Mouse (Mus musculus): Measurements from ENCODE around the gene Mt4. TPM values are rescaled to one million over a fixed set of nuclear protein-coding genes. Genes with fewer than 3 reads are reported as not detected.

The Mt4 gene
- polyA plus RNA-seq (2016; fragmentation: Nextera tagmentation; extraction: Ambion mirVana): not detected in 2 replicates

DNA sequence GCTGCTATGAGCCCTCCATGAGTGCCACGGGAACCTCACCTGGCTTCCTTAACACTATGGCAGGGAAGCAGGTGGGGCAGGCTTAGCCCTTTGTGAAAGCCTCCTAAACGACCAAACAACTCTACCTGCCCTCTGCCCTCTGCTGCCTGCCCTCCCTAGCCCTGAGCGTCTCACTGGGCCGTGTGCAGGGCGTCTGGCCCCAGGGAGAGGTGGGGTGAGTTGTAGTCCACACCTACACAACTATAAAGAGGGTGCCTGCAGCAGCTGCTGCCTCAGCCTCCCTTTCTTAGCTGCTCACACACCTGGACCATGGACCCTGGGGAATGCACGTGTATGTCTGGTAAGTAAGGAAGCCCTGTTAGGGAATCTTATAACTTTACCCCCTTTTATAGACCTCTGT is at the start of gene Mt4:
Mt4 (plus strand) TSS at position 265 of the 400 bp plus-strand sequence.
- no peaks in the 10 kb centered on the region for H3K4me1 ChIP-seq
- H3K27me3 ChIP-seq (ENCODE audit: low read depth, poor library complexity, severe bottlenecking): no peaks in the 10 kb centered on the region
- H3K9me3 ChIP-seq (replicated peaks): no peaks in the 10 kb centered on the region
- no peak within 1 kb of the TSS for H3K4me3 ChIP-seq
- H3K36me3 ChIP-seq: no peaks in the 10 kb centered on the region
- no peak within 1 kb of the TSS for H3K27ac ChIP-seq (replicated peaks)
- DNase-seq (ENCODE audit: low spot score): no peak
- 66% methylated on average over 6 of the region's 6 CpGs for WGBS

GRCm38 (mm10) chr8:94087964-94088363 is 49.0 kb upstream of the Mt4 start:
- 85% methylated on average over 9 of the region's 9 CpGs for whole genome bisulfite sequencing
- no peaks in the 10 kb centered on the region for H3K4me1 ChIP-seq

GRCm38 (mm10) chr8:94089715-94090114 is 47.3 kb upstream of the Mt4 start:
- H3K4me1 ChIP-seq: no peaks in the 10 kb centered on the region
- H3K27me3 ChIP-seq (ENCODE audit: low read depth, poor library complexity, severe bottlenecking): no peaks in the 10 kb centered on the region
- no peaks in the 10 kb centered on the region for H3K9me3 ChIP-seq (replicated peaks)
- DNase-seq (ENCODE audit: low spot score): no peak
- peaks cover 28% of the 10 kb centered on the region for H3K36me3 ChIP-seq
- H3K4me3 ChIP-seq: no peak overlapping the region
- no peak overlapping the region for H3K27ac ChIP-seq (replicated peaks)
- WGBS: 60% methylated on average over 6 of the region's 6 CpGs

More at GRCm38 (mm10) chr8:94087964-94088363, 49.0 kb upstream of the Mt4 start:
- DNase-seq (ENCODE audit: low spot score): no peak
- H3K9me3 ChIP-seq (replicated peaks): no peaks in the 10 kb centered on the region
- peaks cover 28% of the 10 kb centered on the region for H3K36me3 ChIP-seq
- H3K27ac ChIP-seq (replicated peaks): no peak overlapping the region
- H3K27me3 ChIP-seq (ENCODE audit: low read depth, poor library complexity, severe bottlenecking): no peaks in the 10 kb centered on the region
- no peak overlapping the region for H3K4me3 ChIP-seq

DNA sequence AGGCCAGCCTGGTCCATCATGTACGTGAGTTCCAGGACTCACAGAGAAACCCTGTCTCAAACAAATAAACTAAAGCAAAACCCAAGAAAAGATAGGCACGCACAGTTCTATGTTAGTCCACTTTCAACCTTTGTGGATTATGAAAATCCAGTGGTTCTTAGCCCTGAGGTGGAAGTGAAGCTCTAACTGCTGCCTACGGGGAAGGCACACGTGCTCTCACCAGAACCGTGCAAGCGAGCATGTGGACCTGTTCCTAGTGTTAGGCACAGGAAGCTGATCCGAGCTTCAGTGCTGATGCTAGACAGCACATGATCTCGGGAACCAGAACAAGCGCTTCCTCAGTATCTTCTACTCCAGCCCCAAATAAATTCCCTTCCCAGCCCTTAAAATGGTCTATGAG is 44.1 kb upstream of the Mt4 start:
- H3K4me3 ChIP-seq: no peak overlapping the region
- no peak for DNase-seq (ENCODE audit: low spot score)
- H3K36me3 ChIP-seq: peaks cover 6% of the 10 kb centered on the region; the same call in 1 of the 2 replicates
- peaks cover 8% of the 10 kb centered on the region for H3K4me1 ChIP-seq
- 90% methylated on average over 9 of the region's 9 CpGs for WGBS
- no peaks in the 10 kb centered on the region for H3K9me3 ChIP-seq (replicated peaks)
- no peaks in the 10 kb centered on the region for H3K27me3 ChIP-seq (ENCODE audit: low read depth, poor library complexity, severe bottlenecking)
- H3K27ac ChIP-seq (replicated peaks): no peak overlapping the region

DNA sequence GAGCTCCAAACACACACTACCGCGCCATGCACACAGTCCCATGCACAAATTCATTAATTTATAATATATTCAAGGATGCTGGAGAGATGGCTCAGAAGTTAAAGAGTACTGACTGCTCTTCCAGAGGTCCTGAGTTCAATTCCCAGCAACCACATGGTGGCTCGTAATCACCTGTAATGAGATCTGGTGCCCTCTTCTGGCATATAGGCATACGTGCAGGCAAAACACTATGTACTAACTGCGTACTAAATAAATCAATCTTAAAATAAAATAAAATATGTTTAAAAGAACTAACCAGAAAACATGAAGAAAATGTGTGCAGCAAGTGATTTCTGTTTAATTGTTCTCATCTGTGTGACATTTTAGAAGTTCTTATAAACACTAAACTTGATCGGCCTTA is 42.7 kb upstream of the Mt4 start:
- peaks cover 17% of the 10 kb centered on the region for H3K4me1 ChIP-seq
- no peak overlapping the region for H3K4me3 ChIP-seq
- no peak for DNase-seq (ENCODE audit: low spot score)
- H3K36me3 ChIP-seq: 0 out of 2 replicates have a peak, but pooled peaks cover 1% of the 10 kb centered on the region
- H3K27me3 ChIP-seq (ENCODE audit: low read depth, poor library complexity, severe bottlenecking): no peaks in the 10 kb centered on the region
- WGBS: 81% methylated on average over 6 of the region's 6 CpGs
- no peak overlapping the region for H3K27ac ChIP-seq (replicated peaks)
- no peaks in the 10 kb centered on the region for H3K9me3 ChIP-seq (replicated peaks)

- DNase-seq (ENCODE audit: low spot score): peak; percentile 99
- H3K9me3 ChIP-seq (replicated peaks): no peaks in the 10 kb centered on the region
- WGBS: 1% methylated on average over 61 of the region's 61 CpGs
Observed at GRCm38 (mm10) chr8:94098081-94098974, 38.7 kb upstream of the Mt4 start, which contains the start of gene Bbs2. Bbs2 (minus strand) TSS chr8:94098928.

GRCm38 (mm10) chr8:94098996-94099395 is 38.0 kb upstream of the Mt4 start:
- Histone ChIP-seq H3K27me3 (ENCODE audit: low read depth, poor library complexity, severe bottlenecking) (peaks cover 6% of the 10 kb centered on the region; the same call in 1 of the 2 replicates), H3K4me3 (peak overlapping the region; percentile 70), H3K9me3 (replicated peaks) (no peaks in the 10 kb centered on the region), H3K4me1 (peaks cover 17% of the 10 kb centered on the region), H3K36me3 (no peaks in the 10 kb centered on the region), H3K27ac (replicated peaks) (peak overlapping the region; percentile 95)
- DNase-seq (ENCODE audit: low spot score): no peak
- 52% methylated on average over 4 of the region's 4 CpGs for WGBS

More at GRCm38 (mm10) chr8:94098081-94098974, 38.7 kb upstream of the Mt4 start, which contains the start of gene Bbs2:
- Histone ChIP-seq H3K27ac (replicated peaks) (peak within 1 kb of the TSS; percentile 95), H3K27me3 (ENCODE audit: low read depth, poor library complexity, severe bottlenecking) (peaks cover 6% of the 10 kb centered on the region; the same call in 1 of the 2 replicates), H3K36me3 (no peaks in the 10 kb centered on the region), H3K4me1 (peaks cover 17% of the 10 kb centered on the region), H3K4me3 (peak within 1 kb of the TSS; percentile 70)

DNA sequence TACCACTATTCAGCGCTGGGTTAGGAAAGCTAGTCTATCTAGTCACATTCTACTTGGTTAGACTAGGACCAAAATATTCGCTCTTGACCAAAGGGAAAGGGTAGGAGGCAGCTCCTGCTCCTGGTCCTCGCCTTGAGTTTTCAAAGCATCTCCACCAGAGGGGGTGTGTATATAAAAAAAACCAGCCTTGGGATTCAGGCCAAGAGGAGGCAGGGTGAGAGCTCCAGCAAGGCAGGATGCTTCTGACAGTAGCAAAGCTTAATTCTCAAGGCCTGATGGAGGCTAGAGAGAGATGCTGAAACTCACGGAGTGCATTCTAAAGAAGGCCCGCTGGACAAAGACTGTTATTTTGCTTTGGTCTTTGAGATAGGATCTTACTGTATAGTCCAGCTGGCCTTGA is 32.9 kb upstream of the Mt4 start:
- no peaks in the 10 kb centered on the region for H3K36me3 ChIP-seq
- WGBS: 53% methylated on average over 5 of the region's 5 CpGs
- peaks cover under 1% of the 10 kb centered on the region for H3K4me1 ChIP-seq
- no peak overlapping the region for H3K4me3 ChIP-seq
- DNase-seq (ENCODE audit: low spot score): no peak
- no peaks in the 10 kb centered on the region for H3K9me3 ChIP-seq (replicated peaks)
- H3K27me3 ChIP-seq (ENCODE audit: low read depth, poor library complexity, severe bottlenecking): peaks cover 6% of the 10 kb centered on the region; the same call in 1 of the 2 replicates
- H3K27ac ChIP-seq (replicated peaks): no peak overlapping the region

- 89% methylated on average over 3 of the region's 3 CpGs for WGBS
Observed at GRCm38 (mm10) chr8:94107871-94108270, 29.1 kb upstream of the Mt4 start.

DNA sequence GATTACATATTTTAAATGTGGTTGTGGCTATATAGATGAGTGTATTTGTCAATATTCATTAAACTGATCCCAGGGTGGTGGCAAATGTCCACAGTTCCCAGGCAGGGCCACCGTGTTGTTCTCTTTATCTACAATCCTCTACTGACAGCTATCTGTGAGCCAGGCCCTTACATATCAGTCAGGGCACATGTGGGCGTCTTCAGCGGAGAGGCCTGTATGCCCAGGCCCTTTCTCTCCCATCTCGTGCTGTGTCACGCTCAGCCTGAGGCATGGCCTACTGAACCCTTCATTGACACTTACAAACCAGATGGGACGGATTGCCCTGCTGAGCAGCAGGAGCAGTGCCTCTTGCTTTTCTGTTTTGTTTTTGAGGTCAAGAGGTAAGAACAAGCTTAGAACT is 27.6 kb upstream of the Mt4 start:
- no peaks in the 10 kb centered on the region for H3K4me1 ChIP-seq
- no peaks in the 10 kb centered on the region for H3K9me3 ChIP-seq (replicated peaks)
- no peak for DNase-seq (ENCODE audit: low spot score)
- H3K4me3 ChIP-seq: no peak overlapping the region
- no peaks in the 10 kb centered on the region for H3K36me3 ChIP-seq
- 66% methylated on average over 6 of the region's 6 CpGs for WGBS
- H3K27me3 ChIP-seq (ENCODE audit: low read depth, poor library complexity, severe bottlenecking): no peaks in the 10 kb centered on the region
- H3K27ac ChIP-seq (replicated peaks): no peak overlapping the region

More at GRCm38 (mm10) chr8:94107871-94108270, 29.1 kb upstream of the Mt4 start:
- Histone ChIP-seq H3K27me3 (ENCODE audit: low read depth, poor library complexity, severe bottlenecking) (no peaks in the 10 kb centered on the region), H3K36me3 (no peaks in the 10 kb centered on the region), H3K4me1 (no peaks in the 10 kb centered on the region), H3K27ac (replicated peaks) (no peak overlapping the region), H3K9me3 (replicated peaks) (no peaks in the 10 kb centered on the region), H3K4me3 (no peak overlapping the region)
- DNase-seq (ENCODE audit: low spot score): no peak

DNA sequence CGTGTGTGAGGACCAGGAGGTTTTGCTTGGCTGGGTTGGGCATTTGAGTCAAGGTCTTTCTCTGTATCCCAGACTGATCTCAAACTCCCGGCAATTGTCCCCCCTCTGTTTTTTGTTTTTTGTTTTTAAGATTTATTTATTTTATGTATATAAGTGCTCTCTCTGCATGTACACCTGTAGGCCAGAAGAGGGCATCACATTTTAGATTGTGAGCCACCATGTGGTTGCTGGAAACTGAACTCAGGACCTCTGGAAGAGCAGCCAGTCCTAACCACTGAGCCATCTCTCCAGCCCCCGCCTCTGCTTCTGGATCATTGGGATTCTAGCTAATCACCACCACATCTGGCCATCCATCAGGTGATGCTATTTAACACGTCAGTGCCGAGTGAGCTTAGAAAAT is 27.2 kb upstream of the Mt4 start:
- H3K27ac ChIP-seq (replicated peaks): no peak overlapping the region
- DNase-seq (ENCODE audit: low spot score): no peak
- no peak overlapping the region for H3K4me3 ChIP-seq
- no peaks in the 10 kb centered on the region for H3K36me3 ChIP-seq
- no peaks in the 10 kb centered on the region for H3K4me1 ChIP-seq
- H3K9me3 ChIP-seq (replicated peaks): no peaks in the 10 kb centered on the region
- 80% methylated on average over 5 of the region's 5 CpGs for WGBS
- no peaks in the 10 kb centered on the region for H3K27me3 ChIP-seq (ENCODE audit: low read depth, poor library complexity, severe bottlenecking)

DNA sequence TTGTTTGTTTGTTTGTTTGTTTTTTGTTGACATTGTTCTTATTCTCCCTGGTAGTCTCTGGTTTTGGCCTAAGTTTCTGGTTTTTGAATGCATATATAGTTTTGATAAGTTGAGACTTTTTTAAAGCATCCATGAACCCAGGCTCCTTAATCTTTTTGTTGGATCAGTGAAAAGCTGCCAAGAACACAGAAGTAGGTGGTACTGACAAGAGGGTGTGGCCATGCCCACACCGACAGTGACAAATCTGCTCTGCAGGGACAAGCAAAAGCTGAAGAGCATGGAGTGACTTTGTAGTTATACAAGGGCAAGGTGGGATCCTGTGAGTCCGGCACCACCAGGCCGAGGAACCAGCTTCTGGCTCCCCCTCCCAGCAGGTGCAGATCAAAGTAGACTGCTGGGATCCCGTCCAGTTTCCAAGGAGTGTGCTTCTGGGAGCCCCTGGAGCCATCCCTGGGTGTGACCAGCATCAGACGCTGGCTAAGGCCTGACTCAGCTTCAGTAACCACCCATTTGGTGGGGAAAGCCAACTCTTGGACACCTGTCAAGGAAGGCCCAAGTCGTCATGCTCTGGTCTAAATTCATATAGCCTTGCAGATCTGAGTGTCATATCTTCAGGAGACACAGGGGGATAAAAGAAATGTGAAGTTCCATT is 26.3 kb upstream of the Mt4 start:
- Histone ChIP-seq H3K27me3 (ENCODE audit: low read depth, poor library complexity, severe bottlenecking) (no peaks in the 10 kb centered on the region), H3K9me3 (replicated peaks) (no peaks in the 10 kb centered on the region), H3K4me3 (no peak overlapping the region), H3K27ac (replicated peaks) (no peak overlapping the region), H3K4me1 (no peaks in the 10 kb centered on the region), H3K36me3 (no peaks in the 10 kb centered on the region)
- 73% methylated on average over 6 of the region's 6 CpGs for WGBS
- no peak for DNase-seq (ENCODE audit: low spot score)

DNA sequence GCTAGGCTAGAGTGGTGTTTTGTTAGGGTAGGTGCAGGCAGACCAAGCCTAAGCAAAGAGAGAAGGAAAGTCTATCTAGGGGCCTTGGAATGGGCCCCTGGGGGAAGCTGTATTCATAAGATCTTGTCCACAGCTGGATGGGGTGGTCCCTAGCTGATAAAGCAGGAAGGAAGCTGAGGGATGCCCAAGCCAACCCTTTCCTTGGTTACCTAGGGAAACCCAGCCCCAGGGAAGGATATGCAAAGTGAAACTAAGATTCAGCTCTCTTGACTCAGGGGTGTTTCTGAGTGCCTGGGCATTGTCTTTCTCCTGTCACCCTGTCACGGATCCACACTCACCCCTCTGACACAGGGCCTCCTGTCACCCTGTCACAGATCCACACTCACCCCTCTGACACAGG is 23.6 kb upstream of the Mt4 start:
- Histone ChIP-seq H3K27ac (replicated peaks) (no peak overlapping the region), H3K9me3 (replicated peaks) (no peaks in the 10 kb centered on the region), H3K4me1 (peaks cover 9% of the 10 kb centered on the region), H3K36me3 (no peaks in the 10 kb centered on the region), H3K4me3 (no peak overlapping the region), H3K27me3 (ENCODE audit: low read depth, poor library complexity, severe bottlenecking) (no peaks in the 10 kb centered on the region)
- 62% methylated on average over 1 of the region's 1 CpGs for WGBS
- no peak for DNase-seq (ENCODE audit: low spot score)
